Mouse (Mus musculus) heart, adult 11 months (tissue): ENCODE measurements at regions not wholly inside any gene's neighbourhood (a gene's known extent, or its start where the extent isn't known, plus 50 kb on each side); places are given as distances from the start of the nearest gene placed in this dataset.
"Not testable (repeated sequence)": the region's sequence is repeated elsewhere in the genome, so short reads cannot be mapped to it uniquely, and the experiment has no call there.

Source experiments
- DNase-seq: peaks from one replicate; pipeline ENCODE4 v3.0.0; 2022

DNA sequence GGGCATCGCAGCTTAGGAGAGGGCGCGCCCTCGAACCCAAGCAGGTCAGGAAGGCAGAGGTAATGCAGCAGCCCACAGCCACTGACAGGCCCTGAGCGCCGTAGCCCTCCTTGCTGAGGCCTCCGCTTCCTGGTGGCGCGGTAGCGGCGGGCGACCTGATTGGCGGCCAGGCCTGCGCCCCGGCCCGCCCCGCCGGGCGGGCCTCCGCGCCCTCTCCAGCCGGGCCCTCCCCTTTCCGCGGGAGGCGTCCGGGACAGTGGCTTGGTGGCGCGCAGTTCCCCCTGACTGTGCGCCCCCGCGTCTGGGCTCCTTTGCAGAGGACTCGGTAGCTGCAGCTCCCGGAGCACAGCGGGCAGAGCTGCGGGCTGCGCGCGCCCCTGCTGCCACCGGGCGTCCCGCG is 242.1 kb downstream of the Gm21863 start:
- DNase-seq = peak; percentile 90

DNA sequence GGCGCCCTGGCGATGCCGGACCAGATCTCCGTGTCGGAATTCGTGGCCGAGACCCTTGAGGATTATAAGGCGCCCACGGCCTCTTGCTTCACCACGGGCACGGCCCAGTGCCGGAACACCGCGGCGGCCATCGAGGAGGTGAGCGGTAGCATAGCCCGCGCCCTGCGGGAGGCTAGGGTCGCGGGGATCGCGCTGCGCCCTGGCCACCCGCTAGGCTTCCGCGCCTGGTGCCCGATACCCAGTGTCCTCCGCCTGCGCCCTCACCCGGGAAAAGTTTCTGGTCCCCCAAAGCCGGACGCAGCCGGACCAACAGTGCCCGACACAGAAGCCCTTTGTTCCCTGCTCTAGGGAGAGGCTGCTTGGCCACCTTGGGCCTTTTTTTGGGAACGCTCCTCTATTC is 242.6 kb downstream of the Gm21863 start:
- not testable (repeated sequence) for DNase-seq

DNA sequence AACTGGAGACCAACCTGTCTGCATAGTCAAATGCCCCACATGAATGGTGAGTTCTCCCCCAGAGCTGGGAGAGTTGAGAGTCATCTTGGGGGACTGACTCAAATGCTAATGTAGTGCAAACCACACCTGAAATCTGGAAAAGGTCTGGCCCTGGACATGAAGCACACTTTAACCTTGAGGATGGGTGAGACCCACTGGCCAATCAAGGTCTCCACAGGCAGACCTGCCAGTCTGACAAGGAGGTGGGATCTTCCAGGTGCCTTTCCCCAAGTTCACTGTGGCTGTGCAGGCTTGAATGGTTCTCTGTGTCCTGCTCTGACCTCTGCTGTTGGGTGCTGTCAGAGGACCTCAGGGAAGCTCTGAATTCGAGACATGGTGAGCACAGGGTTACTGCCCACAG is 269.6 kb downstream of the Gm21863 start:
- DNase-seq = not testable (repeated sequence)

DNA sequence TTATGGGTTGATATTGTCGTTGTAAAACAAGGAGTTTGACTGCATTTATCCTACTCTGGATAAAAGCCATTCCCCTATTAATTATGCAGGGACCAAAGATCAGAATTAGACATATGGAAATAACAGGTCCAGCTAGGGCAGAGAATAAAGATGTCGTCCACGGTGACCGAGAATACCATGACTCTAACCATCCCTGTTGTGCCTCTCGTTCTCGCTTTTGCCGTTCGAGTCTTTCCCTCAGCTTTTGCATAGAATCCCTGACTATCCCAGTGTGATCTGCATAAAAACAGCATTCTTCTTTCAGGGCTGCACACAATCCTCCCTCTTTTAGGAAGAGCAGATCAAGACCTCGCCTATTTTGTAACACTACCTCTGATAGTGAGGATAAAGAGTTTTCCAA is 272.5 kb downstream of the Gm21863 start:
- not testable (repeated sequence) for DNase-seq

DNA sequence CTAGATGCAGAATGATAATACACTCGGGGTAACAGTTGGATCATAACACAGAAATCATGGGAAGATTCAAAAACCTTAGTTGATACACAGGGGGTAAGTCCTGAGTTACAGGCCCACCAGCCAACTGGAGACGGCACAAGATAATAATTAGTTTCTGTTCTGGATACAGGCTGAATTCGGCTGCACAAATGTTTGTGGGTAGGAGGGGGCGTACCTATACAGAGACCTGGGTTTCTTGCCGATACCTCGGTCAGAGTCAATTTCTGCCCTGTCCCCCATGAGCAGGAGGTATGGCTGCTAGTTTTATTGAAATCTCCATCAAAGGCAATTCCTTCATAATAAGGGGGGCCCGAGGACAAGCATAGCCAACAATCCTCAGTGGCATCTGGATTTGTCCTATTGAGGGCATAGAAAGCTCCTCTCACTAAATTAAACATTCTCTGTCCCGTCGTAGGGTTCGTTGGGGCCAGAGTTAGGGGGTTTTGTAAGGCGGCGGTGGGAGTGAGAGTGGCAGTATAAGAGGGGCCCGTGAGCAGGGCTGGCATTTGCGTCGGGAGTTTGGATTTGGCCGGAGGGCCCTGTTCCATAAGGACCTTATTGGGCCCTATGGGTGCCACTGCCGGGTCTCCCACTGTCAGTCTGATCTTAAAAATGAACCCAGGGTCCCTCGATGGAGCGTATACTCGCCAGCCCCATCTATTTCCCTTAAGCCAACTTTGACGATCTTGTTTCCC is 273.3 kb downstream of the Gm21863 start:
- DNase-seq = peak; percentile 87

DNA sequence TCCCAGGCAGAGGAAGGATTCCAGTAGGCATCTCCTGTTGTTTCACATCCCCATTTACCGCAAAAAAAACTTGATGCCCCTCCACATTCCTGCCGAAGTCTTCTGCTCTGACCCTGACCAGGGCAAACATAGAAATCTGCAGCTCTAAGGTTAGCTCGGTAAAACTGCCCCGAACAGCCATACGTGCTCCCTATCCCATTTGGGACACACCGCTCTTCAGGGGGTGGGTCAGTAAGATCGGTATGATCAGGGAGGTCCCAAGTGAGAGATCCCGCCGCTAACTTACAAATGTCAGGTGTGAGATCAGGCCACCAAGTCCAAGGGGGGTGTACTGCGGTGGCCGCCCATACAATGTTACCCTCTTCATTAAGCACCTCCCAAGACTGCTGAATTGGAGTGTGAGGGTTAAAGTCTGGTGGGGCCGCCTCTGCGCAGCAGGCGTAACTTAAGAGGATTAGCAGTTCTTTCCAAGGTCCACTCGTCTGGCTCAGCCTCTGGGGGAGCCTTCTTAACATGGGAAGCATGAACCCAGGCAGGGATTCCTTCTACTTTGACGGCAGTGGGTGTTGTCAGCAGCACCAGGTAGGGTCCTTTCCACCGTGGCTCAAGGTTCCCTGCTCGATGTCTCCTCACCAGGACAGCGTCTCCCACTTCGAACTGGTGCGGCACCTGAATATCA is 274.2 kb downstream of the Gm21863 start:
- peak; percentile 84 for DNase-seq

DNA sequence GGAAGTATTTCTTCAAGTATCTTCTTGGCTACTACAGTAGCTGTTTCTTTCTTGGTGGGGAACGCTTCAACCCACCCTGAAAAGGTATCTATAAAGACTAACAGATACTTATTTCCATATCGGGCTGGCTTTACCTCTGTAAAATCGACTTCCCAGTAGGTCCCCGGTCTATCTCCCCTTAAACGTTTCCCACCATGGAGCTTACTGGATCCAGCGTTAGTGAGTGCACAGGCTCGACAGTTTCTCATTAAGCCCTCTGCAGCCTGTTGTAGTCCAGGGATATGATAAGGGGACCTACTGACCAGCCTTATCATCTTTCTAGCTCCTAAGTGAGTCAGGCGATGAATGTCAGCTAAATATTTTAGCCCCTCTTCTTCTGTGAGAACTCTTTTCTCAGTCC is 275.1 kb downstream of the Gm21863 start:
- not testable (repeated sequence) for DNase-seq

DNA sequence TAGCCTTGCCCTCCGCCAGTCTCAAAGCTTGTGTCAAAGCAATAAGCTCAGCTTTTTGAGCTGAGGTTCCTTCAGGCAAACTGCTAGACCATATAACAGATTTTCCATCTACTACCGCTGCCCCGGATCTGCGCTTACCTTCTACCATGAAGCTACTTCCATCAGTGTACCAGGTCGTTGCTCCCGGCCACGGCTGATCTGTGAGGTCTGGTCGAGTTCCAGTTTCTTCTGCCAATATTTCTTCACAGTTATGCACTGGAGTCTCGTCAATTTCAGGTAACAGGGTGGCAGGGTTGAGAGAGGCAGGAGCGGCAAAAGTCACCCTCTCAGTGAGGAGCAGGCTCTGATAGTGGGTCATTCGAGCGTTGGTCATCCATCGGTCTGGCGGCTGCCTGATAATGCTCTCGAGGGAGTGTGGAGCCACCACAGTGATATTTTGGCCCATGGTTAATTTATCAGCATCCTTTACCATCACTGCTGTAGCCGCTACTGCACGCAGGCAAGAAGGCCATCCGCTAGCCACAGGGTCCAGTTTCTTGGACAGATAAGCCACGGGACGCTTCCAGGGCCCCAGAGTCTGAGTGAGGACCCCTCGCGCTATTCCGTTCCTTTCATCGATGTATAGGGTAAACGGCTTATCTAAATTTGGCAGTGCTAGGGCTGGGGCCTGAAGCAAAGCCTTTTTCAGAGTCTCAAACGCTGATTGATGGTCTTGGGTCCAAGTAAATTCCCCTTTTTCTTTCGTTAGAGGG is 276.0 kb downstream of the Gm21863 start:
- peak; percentile 91 for DNase-seq

DNA sequence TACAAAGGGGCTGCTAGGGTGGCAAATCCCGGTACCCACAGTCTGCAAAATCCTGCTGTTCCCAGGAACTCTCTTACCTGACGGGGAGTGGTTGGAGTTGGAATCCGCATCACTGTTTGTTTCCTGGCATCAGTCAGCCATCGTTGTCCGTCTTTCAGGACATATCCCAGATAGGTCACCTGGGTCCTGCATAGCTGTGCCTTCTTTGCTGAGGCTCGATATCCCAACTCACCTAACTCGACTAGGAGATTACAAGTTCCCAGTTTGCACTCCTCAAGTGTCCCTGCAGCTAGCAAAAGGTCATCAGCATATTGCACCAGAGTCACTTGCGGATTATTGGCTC is 276.6 kb downstream of the Gm21863 start:
- DNase-seq = peak; percentile 92

DNA sequence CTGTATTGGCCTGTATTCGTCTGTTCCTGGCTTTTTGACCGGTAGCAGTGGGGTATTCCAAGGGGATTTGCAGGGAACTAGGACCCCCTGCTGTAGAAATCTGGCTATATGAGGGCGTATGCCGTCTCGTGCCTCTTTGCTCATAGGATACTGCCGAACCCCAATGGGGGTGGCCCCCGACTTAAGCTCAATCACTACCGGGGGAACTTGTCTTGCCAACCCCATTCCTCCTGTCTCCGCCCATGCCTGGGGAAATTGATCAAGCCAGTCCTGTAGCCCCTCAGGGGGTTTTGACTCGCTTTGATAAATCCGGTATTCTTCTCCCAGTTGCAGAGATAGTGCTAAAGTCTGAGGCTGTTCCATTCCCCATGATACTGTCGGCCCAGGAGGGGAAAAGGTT is 277.2 kb downstream of the Gm21863 start:
- peak; percentile 91 for DNase-seq

DNA sequence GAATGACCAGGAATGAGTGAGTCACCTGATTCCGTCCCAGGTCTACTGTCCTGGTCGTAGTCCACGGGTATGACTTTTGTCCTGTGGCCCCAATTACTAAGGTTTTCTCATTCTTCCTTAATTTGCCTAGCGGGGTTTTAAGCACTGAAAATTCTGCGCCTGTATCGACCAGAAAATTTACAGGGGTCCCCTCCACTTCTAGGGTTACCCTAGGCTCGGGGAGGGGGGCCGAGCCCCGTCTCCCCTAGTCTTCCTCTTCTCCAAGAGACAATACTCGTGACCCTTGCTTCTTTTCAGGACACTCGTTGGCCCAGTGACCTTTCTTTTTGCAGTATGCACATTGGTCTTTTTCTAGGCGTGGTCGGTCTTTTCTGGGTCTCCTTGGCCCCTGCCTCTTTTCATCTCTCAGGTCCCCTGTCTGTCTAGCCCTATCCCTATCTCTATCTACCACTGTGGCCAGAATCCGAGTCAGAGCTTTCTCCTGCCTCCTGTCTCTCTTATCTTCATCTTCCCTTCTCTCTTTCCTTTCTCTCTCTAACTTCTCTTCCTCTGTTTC is 277.8 kb downstream of the Gm21863 start:
- DNase-seq = peak; percentile 89

DNA sequence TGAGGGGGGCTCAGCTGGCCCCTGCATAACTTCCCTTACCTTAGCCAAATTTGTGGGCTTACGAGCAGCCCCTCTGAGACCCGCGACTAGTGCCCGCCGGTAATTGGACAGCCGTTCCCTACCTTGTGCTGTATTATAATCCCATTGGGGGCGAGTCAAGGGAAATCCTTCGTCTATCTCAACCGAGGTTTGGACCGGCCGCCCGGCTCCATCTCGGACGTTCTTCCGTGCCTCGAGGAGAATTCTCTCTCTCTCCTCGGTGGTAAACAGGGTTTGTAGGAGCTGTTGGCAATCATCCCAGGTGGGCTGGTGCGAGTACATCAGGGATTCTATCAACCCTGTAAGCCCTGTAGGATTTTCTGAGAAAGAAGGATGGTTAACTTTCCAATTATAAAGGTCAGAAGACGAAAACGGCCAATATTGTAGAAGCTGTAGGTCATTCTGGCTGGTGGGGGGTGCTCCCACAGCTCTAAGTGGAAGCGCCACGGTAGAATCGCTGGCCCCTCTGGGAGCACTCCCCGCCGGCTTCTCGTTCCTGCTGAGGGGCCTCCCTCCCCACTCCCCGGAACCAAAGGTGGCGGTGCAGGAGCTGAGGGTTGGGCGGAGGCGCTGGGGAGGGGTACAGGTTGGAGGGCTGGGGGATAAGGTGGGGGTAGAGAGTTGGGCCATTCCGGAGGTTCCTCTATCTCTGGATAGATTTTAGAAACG is 278.6 kb downstream of the Gm21863 start:
- DNase-seq = peak; percentile 92

DNA sequence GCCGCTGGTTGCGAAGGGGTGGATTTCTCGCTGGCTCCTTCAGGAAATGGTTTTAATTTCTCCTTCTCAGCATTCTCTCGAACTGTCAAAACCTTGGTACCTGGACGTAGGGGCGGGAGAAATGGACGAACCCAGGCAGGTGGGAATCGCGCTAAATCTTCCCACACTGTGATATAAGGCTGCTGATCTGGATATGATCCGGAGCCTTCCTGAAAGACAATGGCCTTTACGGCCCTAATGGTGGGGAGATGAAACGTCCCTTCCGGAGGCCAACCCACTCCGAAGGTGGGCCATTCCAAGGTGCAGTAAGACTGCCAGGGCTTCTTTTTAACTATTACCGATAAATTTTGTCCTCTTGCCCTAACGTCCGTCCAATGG is 279.1 kb downstream of the Gm21863 start:
- peak; percentile 94 for DNase-seq

DNA sequence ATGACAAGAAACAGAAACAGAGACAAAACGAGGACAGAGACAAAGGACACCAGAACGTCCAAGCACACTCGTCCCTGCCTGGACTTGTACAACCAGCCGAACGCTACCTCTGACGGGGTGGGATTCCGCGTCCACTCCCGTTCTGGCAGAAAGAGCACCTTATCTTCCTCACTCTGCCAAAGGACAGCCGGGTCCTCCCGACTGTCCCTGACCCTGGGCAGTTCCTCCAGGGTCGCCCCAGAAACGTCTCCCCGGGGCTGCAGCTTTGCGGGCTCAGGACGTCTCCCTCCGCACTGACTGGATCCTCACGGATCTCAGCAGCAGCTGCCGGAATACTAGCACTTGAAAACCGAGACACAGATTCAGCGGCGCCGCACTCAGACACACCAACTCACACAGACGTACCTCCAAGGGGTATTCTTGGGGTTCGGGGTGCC is 279.6 kb downstream of the Gm21863 start:
- peak; percentile 89 for DNase-seq
